Mouse (Mus musculus): ENCODE results near the gene Pcsk1n. TPM values are rescaled to one million over a fixed set of nuclear protein-coding genes. Genes with fewer than 3 reads are reported as not detected.
A peak's percentile ranks its signal among the peaks of the same experiment; 100 is the strongest.

The Pcsk1n gene
- total and polyA plus RNA-seq, 3 experiments: not detected

DNA sequence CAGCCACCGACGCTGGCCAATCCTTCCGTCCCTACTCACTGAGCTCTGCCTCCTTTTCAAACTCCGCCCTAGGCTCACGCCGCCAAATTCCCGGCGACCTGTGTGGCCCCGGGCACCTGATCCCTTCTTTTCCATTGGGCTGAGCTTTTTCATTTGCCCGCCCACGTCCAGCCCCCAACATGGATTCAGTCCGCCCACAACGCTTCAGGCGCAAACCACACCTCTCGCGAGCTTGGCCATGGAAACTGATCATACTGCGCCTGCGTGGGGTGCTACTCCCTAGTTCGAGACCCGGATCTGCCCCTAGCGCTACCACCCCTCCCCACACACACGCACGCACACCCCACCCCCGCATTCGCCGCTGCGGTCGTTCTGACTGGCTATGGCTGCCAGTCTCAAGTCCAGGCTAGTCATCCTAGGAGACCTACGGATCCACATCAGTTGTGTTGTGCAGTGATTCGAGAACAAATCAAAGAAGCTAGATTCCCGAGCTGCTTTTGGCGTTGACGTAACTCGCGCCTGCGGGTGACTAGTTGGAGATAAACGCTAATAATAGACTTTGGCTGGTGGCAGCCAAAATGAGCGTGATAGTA lies 28.4 kb downstream of the Pcsk1n start (continued):
- TF ChIP-seq GATA1 (IDR thresholded peaks at IDR 0.05; ENCODE audit: low read depth, low read length): peak; percentile 63; the same call in 1 of the 2 replicates
- no peak for TF ChIP-seq USF2 (IDR thresholded peaks at IDR 0.05; ENCODE audit: borderline replicate concordance in 1 of 2, insufficient read depth in 1 of 2, low read depth in 1 of 2, low read length in 2 of 2)
- TF ChIP-seq GABPA (IDR thresholded peaks at IDR 0.05; ENCODE audit: low read depth, low read length): no peak
- TF ChIP-seq CTCF (IDR thresholded peaks at IDR 0.05 in 2 of 3, conservative IDR thresholded peaks at IDR 0.05 in 1 of 3; ENCODE audit: control insufficient read depth in 1 of 3, insufficient read depth in 1 of 3, low read depth in 2 of 3, low read length in 3 of 3, poor library complexity in 1 of 3, severe bottlenecking in 1 of 3): no peak
- no peak for TF ChIP-seq TBP (IDR thresholded peaks at IDR 0.05; ENCODE audit: low read depth, low read length)
- no peak for TF ChIP-seq RAD21 (IDR thresholded peaks at IDR 0.05; ENCODE audit: low read depth, low read length)

DNA sequence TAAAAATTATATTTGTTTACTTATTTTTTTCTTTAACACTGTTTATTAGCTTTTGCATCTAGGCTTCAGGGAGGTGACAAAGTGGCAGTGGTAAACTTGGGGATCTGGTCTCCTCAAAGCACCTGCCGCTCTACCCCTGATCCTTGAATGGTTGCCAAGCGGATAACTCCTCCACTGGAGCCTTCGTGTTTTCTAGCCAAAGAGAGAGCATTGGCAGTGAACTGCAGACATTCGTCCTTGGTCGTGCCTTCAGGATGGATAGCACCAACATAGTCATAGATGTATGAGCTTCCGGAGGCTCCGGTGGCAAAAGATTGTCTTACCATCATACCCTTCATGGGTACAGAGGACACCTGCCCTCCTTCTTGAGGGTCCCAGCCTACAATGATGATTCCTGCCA lies 30.5 kb downstream of the Pcsk1n start:
- Histone ChIP-seq H3K9me3 (replicated peaks; ENCODE audit: insufficient read depth, low read length) (no peaks in the 10 kb centered on the region), H3K79me2 (ENCODE audit: control insufficient read depth, insufficient read depth, low read length, poor library complexity) (no peaks in the 10 kb centered on the region), H3K4me1 (ENCODE audit: control insufficient read depth in 1 of 2, insufficient read depth in 2 of 2, low read length in 2 of 2) (peaks cover 3 to 8% of the 10 kb centered on the region in 2 experiments; a peak in 3 of 4 replicates), H3K27ac (ENCODE audit: control insufficient read depth, low read depth, low read length) (no peak overlapping the region), H3K4me3 (ENCODE audit: control insufficient read depth in 1 of 2, insufficient read depth in 1 of 2, low read depth in 2 of 2, low read length in 2 of 2) (no peak overlapping the region), H3K27me3 (ENCODE audit: control insufficient read depth in 1 of 2, insufficient read depth in 2 of 2, low read length in 2 of 2) (no peaks in the 10 kb centered on the region), H3K9ac (ENCODE audit: control insufficient read depth, low read depth, low read length, poor library complexity, severe bottlenecking) (no peak overlapping the region), H3K36me3 (ENCODE audit: control insufficient read depth in 1 of 2, insufficient read depth in 2 of 2, low read length in 2 of 2) (peaks cover 0 to 4% of the 10 kb centered on the region in 2 experiments; a peak in 1 of 4 replicates)
- no peak for DNase-seq (ENCODE audit: low read depth, low spot score)
- no peak for TF ChIP-seq ETS1 (IDR thresholded peaks at IDR 0.05; ENCODE audit: low read depth, low read length)
- no peak for TF ChIP-seq RCOR1 (IDR thresholded peaks at IDR 0.05; ENCODE audit: low read depth, low read length)
- no peak for TF ChIP-seq CHD1 (IDR thresholded peaks at IDR 0.05; ENCODE audit: low read depth, low read length)
- TF ChIP-seq ZC3H11A (IDR thresholded peaks at IDR 0.05; ENCODE audit: low read depth, low read length): no peak
- TF ChIP-seq MEF2A (IDR thresholded peaks at IDR 0.05; ENCODE audit: extremely low read depth, insufficient replicate concordance, low read depth, low read length, poor library complexity, severe bottlenecking): no peak
- TF ChIP-seq EP300 (IDR thresholded peaks at IDR 0.05; ENCODE audit: low read depth in 1 of 2, low read length in 2 of 2): no peak
- TF ChIP-seq JUND (IDR thresholded peaks at IDR 0.05; ENCODE audit: low read depth, low read length): no peak
- TF ChIP-seq ZKSCAN1 (IDR thresholded peaks at IDR 0.05; ENCODE audit: low read depth, low read length): no peak

DNA sequence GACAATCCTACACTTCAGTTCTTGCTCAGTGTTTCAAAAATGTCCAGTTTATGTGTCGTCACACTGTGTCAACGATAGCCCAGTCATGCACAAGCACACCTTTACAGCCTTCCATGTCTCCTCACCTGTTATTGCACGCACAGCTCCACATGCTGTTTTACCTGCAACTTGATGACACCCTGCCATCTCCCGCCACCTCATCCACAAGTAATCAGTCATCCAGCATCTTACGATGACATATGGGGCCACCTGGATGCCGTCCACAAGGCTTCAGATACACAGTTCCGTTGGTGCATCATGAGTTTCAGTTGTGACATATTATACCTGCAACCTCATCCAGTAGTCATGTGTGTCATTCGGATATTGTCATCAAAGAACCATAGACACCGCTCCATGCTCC lies 39.2 kb downstream of the Pcsk1n start:
- Histone ChIP-seq H3K4me3 (ENCODE audit: control insufficient read depth in 1 of 2, insufficient read depth in 1 of 2, low read depth in 2 of 2, low read length in 2 of 2) (no peak overlapping the region), H3K4me1 (ENCODE audit: control insufficient read depth in 1 of 2, insufficient read depth in 2 of 2, low read length in 2 of 2) (peaks cover 3 to 12% of the 10 kb centered on the region in 2 experiments), H3K9ac (ENCODE audit: control insufficient read depth, low read depth, low read length, poor library complexity, severe bottlenecking) (no peak overlapping the region), H3K27ac (ENCODE audit: control insufficient read depth, low read depth, low read length) (no peak overlapping the region), H3K79me2 (ENCODE audit: control insufficient read depth, insufficient read depth, low read length, poor library complexity) (peaks cover 10% of the 10 kb centered on the region), H3K36me3 (ENCODE audit: control insufficient read depth in 1 of 2, insufficient read depth in 2 of 2, low read length in 2 of 2) (peaks cover 12 to 17% of the 10 kb centered on the region in 2 experiments), H3K27me3 (ENCODE audit: control insufficient read depth in 1 of 2, insufficient read depth in 2 of 2, low read length in 2 of 2) (no peaks in the 10 kb centered on the region), H3K9me3 (replicated peaks; ENCODE audit: insufficient read depth, low read length) (no peaks in the 10 kb centered on the region)
- TF ChIP-seq POLR2AphosphoS5 (IDR thresholded peaks at IDR 0.05; ENCODE audit: borderline replicate concordance, low read depth, low read length) (peak; percentile 95), ZMIZ1 (IDR thresholded peaks at IDR 0.05; ENCODE audit: low read depth, low read length) (no peak), MYC (IDR thresholded peaks at IDR 0.05; ENCODE audit: low read depth, low read length) (no peak)
- DNase-seq (ENCODE audit: low read depth, low spot score): no peak

All from MEL (cell line).